Mouse (Mus musculus): ENCODE results near the gene Tmco4. TPM values are rescaled to one million over a fixed set of nuclear protein-coding genes. Genes with fewer than 3 reads are reported as not detected.
A peak's percentile ranks its signal among the peaks of the same experiment; 100 is the strongest.

Tmco4 gene
- polyA plus RNA-seq, 1 experiment from 2014 or later, result 17.1 TPM

DNA sequence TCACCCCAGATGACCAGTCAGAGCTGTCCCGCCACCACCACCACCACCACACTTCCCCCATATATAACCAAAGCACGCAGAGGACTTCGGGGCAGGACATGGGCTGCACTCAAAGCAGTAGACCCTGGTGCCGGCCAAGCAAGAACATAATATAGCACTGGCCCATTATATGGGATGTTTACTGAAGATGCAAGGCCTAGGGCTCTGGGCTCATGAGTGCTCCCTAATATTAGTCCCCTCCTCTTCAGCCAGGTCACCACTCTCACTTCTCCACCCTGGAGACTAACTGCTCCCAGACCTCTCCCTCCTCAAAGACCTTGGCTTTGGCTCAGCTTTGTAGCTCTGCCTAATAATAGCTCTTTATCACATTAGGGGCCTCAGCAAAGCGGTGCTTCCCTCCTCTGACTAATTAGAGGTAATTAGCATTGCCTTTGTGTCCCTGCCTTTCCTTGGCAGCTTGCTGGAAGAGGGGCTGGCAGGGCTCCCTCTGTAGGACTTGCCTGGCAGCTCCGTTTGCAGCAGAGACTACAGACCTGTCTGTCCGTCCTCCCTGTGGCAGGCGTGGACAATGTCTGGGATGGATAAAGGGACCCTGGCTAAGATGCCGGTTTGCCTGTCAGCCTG, 81.7 kb downstream of the Tmco4 start:
- no peaks in the 10 kb centered on the region for H3K36me3 ChIP-seq (ENCODE audit: control insufficient read depth, insufficient read depth, low read length)
- 58% methylated on average over 9 of the region's 9 CpGs for WGBS
- H3K27me3 ChIP-seq (replicated peaks; ENCODE audit: control insufficient read depth, insufficient read depth, low read length), result no peaks in the 10 kb centered on the region
- no peak overlapping the region for H3K9ac ChIP-seq (ENCODE audit: low read depth, low read length)
- no peaks in the 10 kb centered on the region for H3K9me3 ChIP-seq (ENCODE audit: control insufficient read depth, low read length)
- H3K27ac ChIP-seq (ENCODE audit: low read length), result no peak overlapping the region
- no peaks in the 10 kb centered on the region for H3K4me1 ChIP-seq (ENCODE audit: control insufficient read depth, insufficient read depth, low read length)
- ATAC-seq, result no peak
- H3K4me2 ChIP-seq (ENCODE audit: low read depth, low read length), result no peak overlapping the region
- H3K4me3 ChIP-seq (ENCODE audit: low read length), result no peak overlapping the region

DNA sequence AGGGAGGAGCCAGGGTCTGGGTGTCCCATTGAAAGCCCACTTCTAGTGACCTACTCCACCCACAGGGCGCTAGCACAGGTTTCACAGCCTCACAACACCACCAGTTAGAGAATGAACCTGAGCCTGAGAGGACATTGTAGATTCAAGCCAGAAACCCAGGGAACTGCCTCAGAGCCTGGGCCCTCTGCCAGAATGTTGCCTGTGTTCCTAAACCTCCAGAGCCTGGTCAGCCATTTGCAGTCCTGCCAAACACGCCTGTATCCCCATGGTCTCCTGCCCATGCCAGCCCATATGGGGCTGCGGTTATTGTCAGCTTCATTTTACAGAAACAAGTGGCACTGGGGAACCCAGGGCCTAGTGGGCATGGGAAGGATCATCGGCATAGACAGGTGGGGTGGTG, 82.6 kb downstream of the Tmco4 start:
- H3K27me3 ChIP-seq (replicated peaks; ENCODE audit: control insufficient read depth, insufficient read depth, low read length), result no peaks in the 10 kb centered on the region
- no peaks in the 10 kb centered on the region for H3K4me1 ChIP-seq (ENCODE audit: control insufficient read depth, insufficient read depth, low read length)
- H3K36me3 ChIP-seq (ENCODE audit: control insufficient read depth, insufficient read depth, low read length), result no peaks in the 10 kb centered on the region
- no peaks in the 10 kb centered on the region for H3K9me3 ChIP-seq (ENCODE audit: control insufficient read depth, low read length)
- no peak overlapping the region for H3K9ac ChIP-seq (ENCODE audit: low read depth, low read length)
- no peak overlapping the region for H3K27ac ChIP-seq (ENCODE audit: low read length)
- no peak overlapping the region for H3K4me3 ChIP-seq (ENCODE audit: low read length)
- H3K4me2 ChIP-seq (ENCODE audit: low read depth, low read length), result no peak overlapping the region
- 82% methylated on average over 4 of the region's 4 CpGs for WGBS
- ATAC-seq, result no peak

DNA sequence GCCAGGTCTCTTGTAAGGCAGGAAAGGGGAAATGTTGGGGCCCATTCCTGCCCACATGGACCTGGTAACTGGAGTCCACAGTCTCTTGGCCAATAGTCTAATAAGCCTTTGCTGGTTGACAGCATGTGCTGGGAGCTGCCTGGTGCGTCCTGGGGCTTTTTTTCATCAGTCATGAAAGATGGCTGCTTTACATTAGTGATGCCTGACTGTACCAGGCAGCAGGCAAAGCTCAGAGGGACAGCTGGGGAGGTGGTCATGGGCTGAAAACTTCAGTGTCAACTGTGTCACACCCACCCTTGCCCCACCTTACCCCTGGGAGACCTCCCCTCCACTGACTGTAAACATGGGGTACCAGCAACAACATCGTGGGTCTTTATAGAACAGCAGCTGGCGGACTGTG, 83.1 kb downstream of the Tmco4 start:
- Histone ChIP-seq H3K4me2 (ENCODE audit: low read depth, low read length) (no peak overlapping the region), H3K36me3 (ENCODE audit: control insufficient read depth, insufficient read depth, low read length) (no peaks in the 10 kb centered on the region), H3K9ac (ENCODE audit: low read depth, low read length) (no peak overlapping the region), H3K4me3 (ENCODE audit: low read length) (no peak overlapping the region), H3K27ac (ENCODE audit: low read length) (no peak overlapping the region), H3K4me1 (ENCODE audit: control insufficient read depth, insufficient read depth, low read length) (no peaks in the 10 kb centered on the region), H3K9me3 (ENCODE audit: control insufficient read depth, low read length) (no peaks in the 10 kb centered on the region), H3K27me3 (replicated peaks; ENCODE audit: control insufficient read depth, insufficient read depth, low read length) (no peaks in the 10 kb centered on the region)
- ATAC-seq, result no peak
- 75% methylated on average over 3 of the region's 3 CpGs for WGBS

DNA sequence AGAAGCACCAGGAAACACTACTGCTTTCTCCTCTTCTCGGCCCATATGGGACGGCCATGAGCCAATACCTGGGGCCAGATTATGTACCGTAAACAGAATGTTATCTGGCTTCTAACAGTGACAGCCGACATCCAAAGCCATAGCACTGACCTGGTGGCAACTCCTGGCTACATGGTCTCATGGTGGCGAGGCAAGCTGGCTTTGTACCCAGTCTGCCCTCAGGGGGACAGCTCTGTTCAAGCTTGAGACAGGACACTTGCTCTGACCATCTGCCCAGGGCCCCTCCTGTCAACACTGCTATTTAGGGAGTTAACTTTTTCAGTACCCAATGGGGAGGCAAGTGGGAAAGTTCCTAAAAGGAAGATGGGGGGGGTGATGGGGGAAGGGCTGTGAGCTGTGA, 84.6 kb downstream of the Tmco4 start:
- Histone ChIP-seq H3K9ac (ENCODE audit: low read depth, low read length) (no peak overlapping the region), H3K4me3 (ENCODE audit: low read length) (no peak overlapping the region), H3K4me2 (ENCODE audit: low read depth, low read length) (no peak overlapping the region), H3K9me3 (ENCODE audit: control insufficient read depth, low read length) (no peaks in the 10 kb centered on the region), H3K4me1 (ENCODE audit: control insufficient read depth, insufficient read depth, low read length) (no peaks in the 10 kb centered on the region), H3K27ac (ENCODE audit: low read length) (no peak overlapping the region), H3K27me3 (replicated peaks; ENCODE audit: control insufficient read depth, insufficient read depth, low read length) (no peaks in the 10 kb centered on the region), H3K36me3 (ENCODE audit: control insufficient read depth, insufficient read depth, low read length) (no peaks in the 10 kb centered on the region)
- WGBS, result 64% methylated on average over 5 of the region's 5 CpGs
- no peak for ATAC-seq

DNA sequence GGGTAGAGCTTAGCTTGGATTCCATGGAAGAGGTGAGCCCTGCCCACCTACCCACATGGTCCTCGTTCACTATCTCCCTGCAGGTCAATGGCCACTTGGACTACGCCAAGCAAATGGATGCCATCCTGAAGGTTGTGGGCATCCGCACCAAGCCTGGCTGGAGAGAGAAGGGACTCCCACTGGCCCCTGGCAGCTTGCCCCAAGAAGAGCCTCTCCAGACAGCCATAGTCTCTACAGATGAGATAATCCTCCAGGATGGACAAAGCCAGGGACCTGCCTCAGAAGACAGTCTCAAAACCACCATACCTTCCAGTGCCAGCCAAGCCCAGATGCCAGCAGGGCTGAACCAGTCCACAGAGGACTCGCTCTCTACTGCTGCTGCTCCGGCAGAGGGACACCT, 85.3 kb downstream of the Tmco4 start:
- no peak overlapping the region for H3K27ac ChIP-seq (ENCODE audit: low read length)
- H3K4me1 ChIP-seq (ENCODE audit: control insufficient read depth, insufficient read depth, low read length), result no peaks in the 10 kb centered on the region
- H3K4me3 ChIP-seq (ENCODE audit: low read length), result no peak overlapping the region
- no peaks in the 10 kb centered on the region for H3K9me3 ChIP-seq (ENCODE audit: control insufficient read depth, low read length)
- no peak overlapping the region for H3K9ac ChIP-seq (ENCODE audit: low read depth, low read length)
- no peaks in the 10 kb centered on the region for H3K27me3 ChIP-seq (replicated peaks; ENCODE audit: control insufficient read depth, insufficient read depth, low read length)
- H3K36me3 ChIP-seq (ENCODE audit: control insufficient read depth, insufficient read depth, low read length), result no peaks in the 10 kb centered on the region
- ATAC-seq, result no peak
- WGBS, result 87% methylated on average over 5 of the region's 5 CpGs
- no peak overlapping the region for H3K4me2 ChIP-seq (ENCODE audit: low read depth, low read length)

DNA sequence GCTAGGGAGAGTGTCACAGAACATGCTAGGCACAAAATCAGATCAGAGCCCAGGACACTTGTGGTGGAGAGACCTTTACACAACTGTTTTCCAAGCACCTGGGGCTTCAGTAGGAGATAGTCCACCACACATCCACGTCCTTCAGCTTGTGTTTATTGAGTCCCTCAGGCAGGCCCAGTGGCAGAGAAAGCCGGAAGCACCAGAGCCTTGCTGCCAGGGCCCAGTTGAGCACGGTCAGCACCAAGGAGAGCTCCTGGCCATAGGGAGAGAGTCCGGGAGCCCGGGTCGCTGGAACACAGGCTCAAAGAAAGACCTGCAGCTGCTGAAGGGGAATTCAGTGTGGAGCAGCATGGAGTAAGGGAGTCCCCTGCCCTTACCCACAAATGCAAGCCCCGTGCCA, 86.9 kb downstream of the Tmco4 start:
- Histone ChIP-seq H3K27ac (ENCODE audit: low read length) (no peak overlapping the region), H3K27me3 (replicated peaks; ENCODE audit: control insufficient read depth, insufficient read depth, low read length) (no peaks in the 10 kb centered on the region), H3K4me2 (ENCODE audit: low read depth, low read length) (no peak overlapping the region), H3K9me3 (ENCODE audit: control insufficient read depth, low read length) (no peaks in the 10 kb centered on the region), H3K4me1 (ENCODE audit: control insufficient read depth, insufficient read depth, low read length) (no peaks in the 10 kb centered on the region), H3K36me3 (ENCODE audit: control insufficient read depth, insufficient read depth, low read length) (no peaks in the 10 kb centered on the region), H3K4me3 (ENCODE audit: low read length) (no peak overlapping the region), H3K9ac (ENCODE audit: low read depth, low read length) (no peak overlapping the region)
- WGBS, result 7% methylated on average over 7 of the region's 7 CpGs
- no peak for ATAC-seq

DNA sequence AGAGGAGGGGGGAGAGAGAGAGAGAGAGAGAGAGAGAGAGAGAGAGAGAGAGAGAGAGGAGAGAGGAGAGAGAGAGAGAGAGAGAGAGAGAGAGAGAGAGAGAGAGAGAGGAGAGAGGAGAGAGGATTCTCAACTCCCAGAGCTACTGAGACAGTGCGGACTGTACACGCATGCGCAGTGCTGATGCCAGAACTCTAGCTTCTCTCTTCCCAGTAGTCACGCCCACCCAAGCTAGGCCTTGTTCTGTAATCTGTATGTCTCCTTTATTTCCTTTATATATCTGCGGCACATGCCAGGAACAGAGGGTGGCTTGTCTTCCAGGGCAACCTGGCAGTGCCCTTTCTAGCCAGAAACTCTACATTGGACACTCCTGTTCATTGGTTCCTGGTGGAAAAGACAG, 92.1 kb downstream of the Tmco4 start:
- 84% methylated on average over 5 of the region's 5 CpGs for WGBS
- Histone ChIP-seq H3K4me3 (ENCODE audit: low read length) (no peak overlapping the region), H3K9ac (ENCODE audit: low read depth, low read length) (no peak overlapping the region), H3K27me3 (replicated peaks; ENCODE audit: control insufficient read depth, insufficient read depth, low read length) (no peaks in the 10 kb centered on the region), H3K9me3 (ENCODE audit: control insufficient read depth, low read length) (no peaks in the 10 kb centered on the region), H3K27ac (ENCODE audit: low read length) (no peak overlapping the region), H3K4me2 (ENCODE audit: low read depth, low read length) (no peak overlapping the region), H3K36me3 (ENCODE audit: control insufficient read depth, insufficient read depth, low read length) (no peaks in the 10 kb centered on the region), H3K4me1 (ENCODE audit: control insufficient read depth, insufficient read depth, low read length) (no peaks in the 10 kb centered on the region)
- no peak for ATAC-seq

DNA sequence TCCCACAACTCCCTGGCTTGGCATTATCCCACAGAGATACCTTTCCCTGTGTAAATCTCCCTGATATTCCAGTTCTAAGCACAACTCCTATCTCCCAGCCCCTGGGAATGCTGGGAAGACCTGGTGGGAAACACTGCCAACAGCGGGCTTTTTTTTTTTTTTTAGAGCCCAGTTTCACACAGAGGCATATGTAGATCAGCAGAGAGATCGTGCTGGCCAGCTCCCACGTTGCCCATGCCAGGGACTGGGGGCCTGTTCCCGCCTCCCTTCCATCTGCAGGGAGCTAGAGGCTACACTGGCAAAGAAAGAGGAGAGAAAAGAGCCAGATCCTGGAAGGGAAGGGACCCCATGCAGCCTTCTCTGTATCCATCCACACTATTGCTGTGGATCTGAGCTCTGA, 95.6 kb downstream of the Tmco4 start:
- Histone ChIP-seq H3K9me3 (ENCODE audit: control insufficient read depth, low read length) (no peaks in the 10 kb centered on the region), H3K27ac (ENCODE audit: low read length) (no peak overlapping the region), H3K4me1 (ENCODE audit: control insufficient read depth, insufficient read depth, low read length) (no peaks in the 10 kb centered on the region), H3K36me3 (ENCODE audit: control insufficient read depth, insufficient read depth, low read length) (no peaks in the 10 kb centered on the region), H3K4me3 (ENCODE audit: low read length) (no peak overlapping the region), H3K4me2 (ENCODE audit: low read depth, low read length) (no peak overlapping the region), H3K9ac (ENCODE audit: low read depth, low read length) (no peak overlapping the region), H3K27me3 (replicated peaks; ENCODE audit: control insufficient read depth, insufficient read depth, low read length) (peaks cover 4% of the 10 kb centered on the region; the same call in 1 of the 2 replicates)
- no peak for ATAC-seq
- 42% methylated on average over 4 of the region's 4 CpGs for WGBS

DNA sequence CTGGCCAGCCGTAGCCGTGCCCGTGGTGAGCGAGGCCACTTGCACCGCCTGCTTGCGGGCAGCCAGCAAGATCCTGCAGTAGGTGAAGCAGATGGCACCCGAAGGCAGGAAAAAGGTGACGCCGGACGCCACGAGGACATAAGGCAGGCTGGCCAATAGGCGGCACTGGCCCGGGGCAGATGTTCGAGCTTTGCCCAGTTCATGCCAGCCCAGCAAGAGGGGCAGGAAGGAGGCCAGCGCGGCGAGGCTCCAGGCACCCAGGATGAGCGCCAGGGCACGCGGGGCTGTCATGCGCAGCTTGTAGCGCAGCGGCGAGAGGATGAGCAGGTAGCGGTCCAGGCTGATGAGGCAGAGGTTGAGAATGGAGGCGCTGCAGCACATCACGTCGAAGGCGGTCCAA, 101.4 kb downstream of the Tmco4 start:
- ATAC-seq, result no peak
- WGBS, result 20% methylated on average over 29 of the region's 29 CpGs
- Histone ChIP-seq H3K4me2 (ENCODE audit: low read depth, low read length) (peak overlapping the region; percentile 97; the same call in 1 of the 2 replicates), H3K36me3 (ENCODE audit: control insufficient read depth, insufficient read depth, low read length) (no peaks in the 10 kb centered on the region), H3K27me3 (replicated peaks; ENCODE audit: control insufficient read depth, insufficient read depth, low read length) (peaks cover 43% of the 10 kb centered on the region), H3K4me3 (ENCODE audit: low read length) (peak overlapping the region; percentile 61), H3K4me1 (ENCODE audit: control insufficient read depth, insufficient read depth, low read length) (peaks cover 14% of the 10 kb centered on the region), H3K9me3 (ENCODE audit: control insufficient read depth, low read length) (no peaks in the 10 kb centered on the region), H3K27ac (ENCODE audit: low read length) (no peak overlapping the region), H3K9ac (ENCODE audit: low read depth, low read length) (no peak overlapping the region)

DNA sequence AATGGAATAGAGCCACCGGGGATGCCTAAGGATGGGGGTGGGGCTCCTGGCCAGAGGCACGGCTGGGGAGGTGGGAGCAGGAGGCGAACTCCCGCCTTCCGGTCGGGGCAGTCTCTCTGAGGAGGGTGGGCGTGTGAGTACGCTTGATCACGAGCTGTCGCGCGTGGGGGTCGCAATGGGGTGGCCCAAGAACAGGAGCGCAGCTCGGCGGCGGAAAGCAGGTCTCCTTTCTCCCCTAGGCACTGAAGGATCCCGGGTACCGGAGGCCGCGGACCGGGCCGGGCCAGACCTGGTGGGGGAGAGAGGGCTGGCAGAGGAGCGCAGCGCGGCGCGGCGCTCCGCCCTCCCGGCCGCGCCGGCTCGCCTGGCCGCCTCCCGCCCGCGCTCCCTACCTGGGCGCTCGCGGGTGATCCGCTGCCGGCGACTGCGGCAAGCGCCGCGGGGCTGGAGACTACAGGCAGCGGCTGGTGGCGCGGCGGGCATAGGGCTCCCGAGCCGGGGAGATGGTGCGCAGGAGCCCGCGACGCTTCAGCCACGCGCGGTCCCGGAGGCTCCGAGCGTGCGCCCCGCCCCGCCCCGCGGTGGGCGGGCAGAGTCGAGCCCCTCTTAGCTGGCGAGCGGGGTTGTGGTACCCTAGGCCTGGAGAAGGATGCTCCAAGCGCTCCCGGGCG, 102.5 kb downstream of the Tmco4 start, which contains the start of gene Htr6:
TSS of gene Htr6 (minus strand) at position 530 of the 671 bp plus-strand sequence.
- no peaks in the 10 kb centered on the region for H3K36me3 ChIP-seq (ENCODE audit: control insufficient read depth, insufficient read depth, low read length)
- peak within 1 kb of the TSS; percentile 62 for H3K9ac ChIP-seq (ENCODE audit: low read depth, low read length)
- no peaks in the 10 kb centered on the region for H3K9me3 ChIP-seq (ENCODE audit: control insufficient read depth, low read length)
- H3K27ac ChIP-seq (ENCODE audit: low read length), result no peak within 1 kb of the TSS
- peak; percentile 46 for ATAC-seq
- H3K4me2 ChIP-seq (ENCODE audit: low read depth, low read length), result peak within 1 kb of the TSS; percentile 97
- H3K4me1 ChIP-seq (ENCODE audit: control insufficient read depth, insufficient read depth, low read length), result peaks cover 14% of the 10 kb centered on the region
- H3K4me3 ChIP-seq (ENCODE audit: low read length), result peak within 1 kb of the TSS; percentile 61
- under 1% methylated on average over 74 of the region's 77 CpGs for WGBS
- H3K27me3 ChIP-seq (replicated peaks; ENCODE audit: control insufficient read depth, insufficient read depth, low read length), result peaks cover 43% of the 10 kb centered on the region

Measured in intestine, embryonic 16.5 days (tissue).